Mouse (Mus musculus) ovary, adult 10 weeks (tissue): ENCODE results near the gene Pou2f3. TPM values are rescaled to one million over a fixed set of nuclear protein-coding genes. Genes with fewer than 3 reads are reported as not detected.

Experiments used
- polyA plus RNA-seq: library from polyadenylated mRNA; stranded (reverse); fragments of 350-450 nt; fragmentation: Illumina TruSeq; extraction: RNeasy Lipid Tissue Mini Kit (QIAGEN cat#74804); gene quantifications from one replicate; pipeline ENCODE4 v1.2.3, GENCODE M21; 2014

Pou2f3 gene
- 0.57 TPM for polyA plus RNA-seq

GRCm38 (mm10) chr9:43210190-43210682 is at the start of gene Pou2f3:
TSS of gene Pou2f3 (minus strand) at chr9:43210369.

DNA sequence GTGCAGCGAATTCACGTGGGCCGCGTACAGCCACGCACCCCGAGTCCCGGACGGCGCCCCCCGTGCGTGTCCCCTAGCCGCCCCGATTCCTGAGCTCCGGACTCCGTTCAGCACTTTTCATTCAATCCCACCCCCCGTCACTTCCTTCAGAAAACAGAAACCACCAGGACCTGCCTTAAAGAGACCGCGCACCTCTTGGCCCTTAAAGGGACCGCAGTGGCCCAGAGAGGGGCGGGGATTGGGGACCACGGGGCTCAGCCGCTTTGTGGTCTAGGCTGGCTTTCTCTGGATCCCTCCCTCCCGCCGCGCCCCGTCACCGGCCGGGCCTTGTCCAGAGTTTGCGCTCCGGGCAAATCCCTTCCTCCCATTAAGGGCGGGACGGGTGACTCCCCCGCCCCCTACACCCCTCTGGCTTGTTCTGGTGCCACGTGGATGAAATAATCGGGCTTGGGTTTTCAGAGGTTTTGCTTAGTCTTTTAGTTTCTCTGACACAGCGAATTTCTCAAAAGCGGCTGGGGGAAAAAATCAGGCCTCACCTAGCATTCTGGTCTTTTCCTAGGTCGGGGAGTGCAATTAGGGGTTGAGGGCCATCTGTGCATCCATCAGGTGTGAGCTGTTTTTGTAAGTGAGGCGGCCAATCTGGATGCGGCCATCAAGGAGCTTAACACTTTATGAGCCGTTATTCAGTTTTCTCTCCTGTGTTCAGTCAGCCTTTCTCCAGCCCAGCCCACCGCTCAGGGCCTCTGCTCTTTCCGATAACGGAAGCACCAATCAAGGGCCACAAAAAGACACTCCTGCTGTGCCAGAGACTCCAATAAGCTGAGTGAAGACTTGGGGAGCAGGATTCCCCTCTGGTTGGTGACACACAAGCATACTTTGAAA is 29.8 kb upstream of the Pou2f3 start, which contains the start of gene Oaf:
Oaf (minus strand) TSS at position 200 of the 882 bp plus-strand sequence.

GRCm38 (mm10) chr9:43116134-43116996 is 93.8 kb downstream of the Pou2f3 start, which contains the start of gene Tmem136:
TSS of gene Tmem136 (minus strand) at chr9:43116570.

GRCm38 (mm10) chr9:43107187-43107517 is 103.0 kb downstream of the Pou2f3 start, which contains the start of gene Arhgef12:
TSS of gene Arhgef12 (minus strand) at chr9:43107239.

Other genes starting within 250 kb of the Pou2f3 start
- 81.1 TPM for gene Arhgef12, start 103.1 kb downstream of the Pou2f3 start, polyA plus RNA-seq
- gene Tmem136, start 93.8 kb downstream of the Pou2f3 start, polyA plus RNA-seq: 12.2 TPM
- gene Oaf, start 29.5 kb upstream of the Pou2f3 start, polyA plus RNA-seq: 1.5 TPM
- gene Trim29, start 100.5 kb upstream of the Pou2f3 start, polyA plus RNA-seq: not detected